ENCODE assay signal across 24 mouse cellular contexts in genomic region chr2:49643756-49644155, GRCm38 (mm10). TPM values are rescaled to one million over a fixed set of nuclear protein-coding genes. Genes with fewer than 3 reads are reported as not detected.
DNase-seq lines count a peak whose midpoint lies in the region; ATAC-seq lines count a peak whose summit lies in the region.
"Had no signal": no experiment of that assay in that cellular context is flagged by ENCODE, and none has a peak within 500 bp of the region (broad histone marks: within the 10 kb centered on the region; RNA-seq: fewer than 3 reads in every experiment).

No protein-coding gene starts in this region.

- no peaks in the 10 kb centered on the region for H3K36me3 ChIP-seq in heart, embryonic 11.5 days (ENCODE audit: control insufficient read depth, insufficient read depth, low read length)
- H3K36me3 ChIP-seq in megakaryocyte, embryonic 14.5 days (replicated peaks; ENCODE audit: low read length) = no peaks in the 10 kb centered on the region
- peaks cover 12% of the 10 kb centered on the region; the same call in 1 of the 2 replicates for H3K36me3 ChIP-seq in midbrain, embryonic 13.5 days
- peaks cover 45% of the 10 kb centered on the region for H3K36me3 ChIP-seq in midbrain, embryonic 10.5 days
- H3K36me3 ChIP-seq: embryonic facial prominence, embryonic 13.5 days; heart, embryonic 10.5 days; hindbrain, embryonic 15.5 days had no signal

- H3K4me1 ChIP-seq in heart, embryonic 11.5 days (ENCODE audit: control insufficient read depth, insufficient read depth, low read length) = 0 out of 2 replicates have a peak, but pooled peaks cover 2% of the 10 kb centered on the region
- H3K4me1 ChIP-seq in megakaryocyte, embryonic 14.5 days = no peaks in the 10 kb centered on the region
- peaks cover 56% of the 10 kb centered on the region for H3K4me1 ChIP-seq in midbrain, embryonic 13.5 days (replicated peaks)
- peaks cover 33% of the 10 kb centered on the region for H3K4me1 ChIP-seq in midbrain, embryonic 10.5 days
- H3K4me1 ChIP-seq: embryonic facial prominence, embryonic 13.5 days had no signal

- 76% methylated on average over 8 of the region's 8 CpGs for WGBS in heart, embryonic 11.5 days (ENCODE audit: insufficient replicate concordance)
- 86% methylated on average over 8 of the region's 8 CpGs for WGBS in midbrain, embryonic 13.5 days
- WGBS in midbrain, embryonic 10.5 days = 90% methylated on average over 8 of the region's 8 CpGs

- no peak overlapping the region for H3K27ac ChIP-seq in heart, embryonic 11.5 days (ENCODE audit: low read depth, low read length)
- no peak overlapping the region for H3K27ac ChIP-seq in midbrain, embryonic 13.5 days
- H3K27ac ChIP-seq in midbrain, embryonic 10.5 days (replicated peaks) = no peak overlapping the region
- H3K27ac ChIP-seq: embryonic facial prominence, embryonic 10.5 days; embryonic facial prominence, embryonic 13.5 days; heart, adult 2 months; heart, embryonic 10.5 days; hindbrain, embryonic 12.5 days had no signal

- ATAC-seq in heart, embryonic 11.5 days (replicated peaks; ENCODE audit: insufficient number of reproducible peaks, low FRiP score, low TSS enrichment) = no peak
- no peak for ATAC-seq in megakaryocyte, adult 5-6 weeks (ENCODE audit: poor library complexity, severe bottlenecking)
- peak; percentile 34; the same call in 1 of the 2 replicates for ATAC-seq in midbrain, embryonic 13.5 days
- ATAC-seq: activated CD4-positive, CD25-positive, alpha-beta regulatory T cell, adult 4 months; forebrain, embryonic 15.5 days had no signal

- no peaks in the 10 kb centered on the region for H3K9me3 ChIP-seq in heart, embryonic 11.5 days (replicated peaks; ENCODE audit: control insufficient read depth, low read length)
- peaks cover 12% of the 10 kb centered on the region for H3K9me3 ChIP-seq in megakaryocyte, embryonic 14.5 days
- H3K9me3 ChIP-seq in midbrain, embryonic 13.5 days = no peaks in the 10 kb centered on the region
- peaks cover 13% of the 10 kb centered on the region; the same call in 1 of the 2 replicates for H3K9me3 ChIP-seq in midbrain, embryonic 10.5 days (replicated peaks)
- H3K9me3 ChIP-seq: embryonic facial prominence, embryonic 13.5 days; forebrain, embryonic 15.5 days; heart, embryonic 10.5 days; hindbrain, embryonic 15.5 days had no signal

- DNase-seq in heart, adult 11 months = peak; percentile 72
- no peak for DNase-seq in midbrain, embryonic 10.5 days (ENCODE audit: low spot score)
- DNase-seq: adrenal gland, adult 8-10 months; adrenal gland, postnatal 25 days; cerebellum, adult 11-12 months; cerebellum, adult 8-10 months; cerebellum, postnatal 10 days; cerebellum, postnatal 36 days; embryo, embryonic 11 days; gastrocnemius, postnatal 25 days; heart, adult 2 months had no signal

- no peak overlapping the region for H3K9ac ChIP-seq in heart, embryonic 11.5 days (ENCODE audit: low read depth, low read length)
- no peak overlapping the region for H3K9ac ChIP-seq in midbrain, embryonic 13.5 days (replicated peaks)
- H3K9ac ChIP-seq: embryonic facial prominence, embryonic 13.5 days; forebrain, embryonic 12.5 days; forebrain, embryonic 15.5 days; hindbrain, embryonic 12.5 days; hindbrain, embryonic 15.5 days had no signal

- no peak overlapping the region for H3K4me3 ChIP-seq in heart, embryonic 11.5 days (ENCODE audit: low read depth, low read length)
- peak overlapping the region; percentile 34 for H3K4me3 ChIP-seq in megakaryocyte, embryonic 14.5 days (replicated peaks)
- H3K4me3 ChIP-seq in midbrain, embryonic 13.5 days (replicated peaks) = no peak overlapping the region
- H3K4me3 ChIP-seq in midbrain, embryonic 10.5 days = no peak overlapping the region
- H3K4me3 ChIP-seq: embryonic facial prominence, embryonic 10.5 days; embryonic facial prominence, embryonic 13.5 days; erythroblast, embryonic 14.5 days; forebrain, embryonic 12.5 days; forebrain, embryonic 15.5 days; heart, adult 2 months; heart, embryonic 10.5 days; hindbrain, embryonic 12.5 days; hindbrain, embryonic 15.5 days had no signal

- H3K4me2 ChIP-seq in heart, embryonic 11.5 days = no peak overlapping the region
- no peak overlapping the region for H3K4me2 ChIP-seq in midbrain, embryonic 13.5 days (replicated peaks)
- H3K4me2 ChIP-seq: embryonic facial prominence, embryonic 13.5 days; forebrain, embryonic 15.5 days; hindbrain, embryonic 12.5 days; hindbrain, embryonic 15.5 days had no signal

- H3K27me3 ChIP-seq in heart, embryonic 11.5 days (ENCODE audit: control insufficient read depth, insufficient read depth, low read length) = no peaks in the 10 kb centered on the region
- no peaks in the 10 kb centered on the region for H3K27me3 ChIP-seq in megakaryocyte, embryonic 14.5 days (replicated peaks)
- H3K27me3 ChIP-seq in midbrain, embryonic 13.5 days = no peaks in the 10 kb centered on the region
- H3K27me3 ChIP-seq in midbrain, embryonic 10.5 days (ENCODE audit: low read depth, poor library complexity, severe bottlenecking) = no peaks in the 10 kb centered on the region
- H3K27me3 ChIP-seq: embryonic facial prominence, embryonic 13.5 days; forebrain, embryonic 12.5 days; forebrain, embryonic 15.5 days; hindbrain, embryonic 12.5 days; hindbrain, embryonic 15.5 days had no signal

RNA-seq across cellular contexts. Expression of gene Kif5c, which starts 24.7 kb away (rescaled TPM):
- 1.2 and 1.3 TPM in 2 replicates for polyA plus RNA-seq in heart, embryonic 11.5 days (2014; fragmentation: Nextera tagmentation; extraction: Ambion mirVana)
- 0.02 TPM in 1 of 2 replicates, not detected in the other for polyA plus RNA-seq in megakaryocyte, embryonic 14.5 days (2012; ENCODE audit: insufficient read depth, low replicate concordance)
- total RNA-seq in megakaryocyte, adult 5-6 weeks (2015) = 0.13 and 0.16 TPM in 2 replicates
- 0.15 and 0.28 TPM in 2 replicates for total RNA-seq in megakaryocyte, adult 5-6 weeks (2017)
- polyA plus RNA-seq in midbrain, embryonic 13.5 days (2015; fragmentation: Nextera tagmentation; extraction: Ambion mirVana) = 180 and 183 TPM in 2 replicates
- 37.3 and 59.0 TPM in 2 replicates for polyA plus RNA-seq in midbrain, embryonic 10.5 days (2016; fragmentation: Nextera tagmentation; extraction: Ambion mirVana)
- polyA plus RNA-seq: erythroblast, embryonic 14.5 days had no signal

Comparison
In these comparisons a context has a peak if more than half of its experiments do, and no peak if none do; other contexts are left out.
1. RNA of gene Kif5c, which starts 24.7 kb away (polyA plus RNA-seq): 180 to 183 TPM in midbrain, embryonic 13.5 days and 37.3 to 59.0 TPM in midbrain, embryonic 10.5 days; 1.2 to 1.3 TPM in heart, embryonic 11.5 days and 0.02 TPM in megakaryocyte, embryonic 14.5 days; every median in the first group is over 10 times any median in the second.